Mouse (Mus musculus) gastrocnemius, adult 8-10 months (tissue): ENCODE results near the gene D17H6S53E. TPM values are rescaled to one million over a fixed set of nuclear protein-coding genes. Genes with fewer than 3 reads are reported as not detected.

Experiments used
- DNase-seq, 2 experiments: peaks; one replicate each; pipeline ENCODE4 v3.0.0; 2022; ENCODE audit warnings: low spot score in 2 of 2
- total RNA-seq, 4 experiments: library from RNA; stranded (reverse); gene quantifications; 2 replicates each; pipeline ENCODE4 v1.2.4; 2022

The D17H6S53E gene
- total RNA-seq, 4 experiments from 2014 or later: 13.6 to 22.6 (median 17.0) TPM

- DNase-seq: no peak
Observed at GRCm38 (mm10) chr17:35158850-35159593, 32.8 kb downstream of the D17H6S53E start.

GRCm38 (mm10) chr17:35159638-35160037, 33.5 kb downstream of the D17H6S53E start:
- no peak for DNase-seq

- DNase-seq: no peak
Observed at GRCm38 (mm10) chr17:35161421-35161820, 35.2 kb downstream of the D17H6S53E start.

GRCm38 (mm10) chr17:35162121-35162520, 35.9 kb downstream of the D17H6S53E start:
- DNase-seq: no peak

GRCm38 (mm10) chr17:35162730-35163129, 36.6 kb downstream of the D17H6S53E start:
- DNase-seq: no peak

- no peak for DNase-seq
Observed at GRCm38 (mm10) chr17:35163326-35164081, 37.3 kb downstream of the D17H6S53E start.

- DNase-seq: no peak
Observed at GRCm38 (mm10) chr17:35164218-35164567, 38.0 kb downstream of the D17H6S53E start.

GRCm38 (mm10) chr17:35164568-35165450, 38.6 kb downstream of the D17H6S53E start, which contains the start of gene Prrc2a:
TSS of gene Prrc2a (minus strand) at chr17:35164897.
- peak; percentile 96 to 98 for DNase-seq

GRCm38 (mm10) chr17:35165451-35166155, 39.4 kb downstream of the D17H6S53E start:
- no peak for DNase-seq

GRCm38 (mm10) chr17:35166352-35167035, 40.3 kb downstream of the D17H6S53E start:
- no peak for DNase-seq

- DNase-seq: no peak
Observed at GRCm38 (mm10) chr17:35167794-35168193, 41.6 kb downstream of the D17H6S53E start.

- DNase-seq: no peak
Observed at GRCm38 (mm10) chr17:35168541-35169207, 42.5 kb downstream of the D17H6S53E start.

- DNase-seq: no peak
Observed at GRCm38 (mm10) chr17:35172445-35173234, 46.5 kb downstream of the D17H6S53E start.

GRCm38 (mm10) chr17:35173329-35173728, 47.2 kb downstream of the D17H6S53E start:
- DNase-seq: no peak

- DNase-seq: no peak
Observed at GRCm38 (mm10) chr17:35174201-35174977, 48.2 kb downstream of the D17H6S53E start.

- no peak for DNase-seq
Observed at GRCm38 (mm10) chr17:35175382-35175781, 49.2 kb downstream of the D17H6S53E start.

GRCm38 (mm10) chr17:35175968-35176367, 49.8 kb downstream of the D17H6S53E start, which contains the start of gene Aif1:
TSS of gene Aif1 (minus strand) at chr17:35176068.
- DNase-seq: no peak
